In the genomic region with DNA sequence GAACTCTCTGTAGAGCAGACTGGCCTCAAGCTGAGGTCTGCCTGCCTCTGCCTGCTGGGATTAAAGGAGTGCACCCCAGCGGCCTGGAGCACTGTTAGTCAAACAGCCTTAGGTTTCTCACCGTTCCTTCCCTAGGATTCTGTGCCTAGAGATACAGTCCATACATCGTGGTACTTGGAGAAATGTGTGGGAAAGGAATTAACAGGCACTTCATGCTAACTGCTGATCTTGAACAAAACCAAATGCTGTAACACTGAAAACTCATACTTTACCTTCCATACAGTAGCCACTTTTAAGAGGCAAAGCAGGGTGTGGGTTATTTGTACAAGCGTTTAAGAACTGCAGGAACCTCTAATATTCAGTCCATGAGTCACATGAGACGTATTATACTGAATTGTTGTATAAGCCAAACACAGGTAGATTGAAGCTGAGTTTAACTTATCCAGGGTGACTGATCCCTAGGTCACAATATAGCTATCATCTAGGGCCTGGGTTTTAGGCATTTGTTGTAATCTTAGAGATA, we compare ENCODE assay signal across 9 mouse cellular contexts. TPM values are rescaled to one million over a fixed set of nuclear protein-coding genes. Genes with fewer than 3 reads are reported as not detected.
A peak's percentile ranks its signal among the peaks of the same experiment; 100 is the strongest.
DNase-seq lines count a peak whose midpoint lies in the region; ATAC-seq and TF ChIP-seq lines count a peak whose summit lies in the region.
"Had no signal": no experiment of that assay in that cellular context is flagged by ENCODE, and none has a peak within 500 bp of the region (broad histone marks: within the 10 kb centered on the region; RNA-seq: fewer than 3 reads in every experiment).

No protein-coding gene starts in this region.

- no peak for TF ChIP-seq CTCF in lung, embryonic 14.5 days (IDR thresholded peaks at IDR 0.05; ENCODE audit: low read depth)
- TF ChIP-seq CTCF in intestine, postnatal 0 days (IDR thresholded peaks at IDR 0.05; ENCODE audit: low read depth) = no peak

- no peak overlapping the region for H3K27ac ChIP-seq in lung, embryonic 14.5 days (ENCODE audit: low read depth)
- H3K27ac ChIP-seq in embryonic facial prominence, embryonic 13.5 days = no peak overlapping the region
- no peak overlapping the region for H3K27ac ChIP-seq in intestine, postnatal 0 days (ENCODE audit: low read depth, low read length)
- no peak overlapping the region for H3K27ac ChIP-seq in neural tube, embryonic 13.5 days (replicated peaks)

- peak overlapping the region; percentile 84 for H3K4me3 ChIP-seq in lung, embryonic 14.5 days (ENCODE audit: low read depth, low read length)
- peak overlapping the region; percentile 76 for H3K4me3 ChIP-seq in embryonic facial prominence, embryonic 13.5 days
- peak overlapping the region; percentile 92 for H3K4me3 ChIP-seq in intestine, postnatal 0 days (ENCODE audit: low read depth, low read length)
- H3K4me3 ChIP-seq in neural tube, embryonic 13.5 days = peak overlapping the region; percentile 72

- peak overlapping the region; percentile 85 for H3K4me2 ChIP-seq in lung, embryonic 14.5 days
- peak overlapping the region; percentile 78 for H3K4me2 ChIP-seq in embryonic facial prominence, embryonic 13.5 days
- peak overlapping the region; percentile 72 for H3K4me2 ChIP-seq in intestine, postnatal 0 days (replicated peaks; ENCODE audit: low read depth)
- peak overlapping the region; percentile 59 for H3K4me2 ChIP-seq in neural tube, embryonic 13.5 days

- H3K9me3 ChIP-seq in lung, embryonic 14.5 days (ENCODE audit: low read depth, low read length) = no peaks in the 10 kb centered on the region
- H3K9me3 ChIP-seq in embryonic facial prominence, embryonic 13.5 days = no peaks in the 10 kb centered on the region
- no peaks in the 10 kb centered on the region for H3K9me3 ChIP-seq in intestine, postnatal 0 days (ENCODE audit: control insufficient read depth)
- no peaks in the 10 kb centered on the region for H3K9me3 ChIP-seq in neural tube, embryonic 13.5 days

- no peak for DNase-seq in lung, embryonic 14.5 days
- DNase-seq in lung, postnatal 4 days = no peak
- no peak for DNase-seq in thymus, adult 18-20 months
- no peak for DNase-seq in layer of hippocampus, postnatal 10 days (ENCODE audit: low spot score in 2 of 2)
- DNase-seq in urinary bladder, postnatal 14 days (ENCODE audit: low spot score) = no peak
- DNase-seq: gastrocnemius, postnatal 10 days had no signal

- H3K36me3 ChIP-seq in lung, embryonic 14.5 days (ENCODE audit: insufficient read depth) = peaks cover 35% of the 10 kb centered on the region
- peaks cover 24% of the 10 kb centered on the region for H3K36me3 ChIP-seq in embryonic facial prominence, embryonic 13.5 days
- peaks cover 24% of the 10 kb centered on the region for H3K36me3 ChIP-seq in intestine, postnatal 0 days (ENCODE audit: control insufficient read depth, insufficient read depth)
- H3K36me3 ChIP-seq in neural tube, embryonic 13.5 days = peaks cover 22% of the 10 kb centered on the region

- no peaks in the 10 kb centered on the region for H3K27me3 ChIP-seq in lung, embryonic 14.5 days (ENCODE audit: insufficient read depth, low read length)
- H3K27me3 ChIP-seq in embryonic facial prominence, embryonic 13.5 days = no peaks in the 10 kb centered on the region
- no peaks in the 10 kb centered on the region for H3K27me3 ChIP-seq in intestine, postnatal 0 days (replicated peaks; ENCODE audit: control insufficient read depth, insufficient read depth, low read length)
- H3K27me3 ChIP-seq in neural tube, embryonic 13.5 days = no peaks in the 10 kb centered on the region

- H3K4me1 ChIP-seq in lung, embryonic 14.5 days (ENCODE audit: insufficient read depth) = peaks cover 8% of the 10 kb centered on the region; the same call in 1 of the 2 replicates
- H3K4me1 ChIP-seq in embryonic facial prominence, embryonic 13.5 days = peaks cover 28% of the 10 kb centered on the region
- H3K4me1 ChIP-seq in intestine, postnatal 0 days (replicated peaks; ENCODE audit: control insufficient read depth, insufficient read depth, low read length) = no peaks in the 10 kb centered on the region
- H3K4me1 ChIP-seq in neural tube, embryonic 13.5 days (replicated peaks) = peaks cover 31% of the 10 kb centered on the region

- 41% methylated on average over 5 of the region's 5 CpGs for WGBS in lung, embryonic 14.5 days
- 61% methylated on average over 5 of the region's 5 CpGs for WGBS in embryonic facial prominence, embryonic 13.5 days
- WGBS in intestine, postnatal 0 days = 23% methylated on average over 5 of the region's 5 CpGs
- 65% methylated on average over 5 of the region's 5 CpGs for WGBS in neural tube, embryonic 13.5 days

- no peak for ATAC-seq in lung, embryonic 14.5 days (ENCODE audit: insufficient read depth)
- ATAC-seq in embryonic facial prominence, embryonic 13.5 days (ENCODE audit: insufficient number of reproducible peaks, insufficient read depth, low FRiP score, low TSS enrichment, low read depth) = no peak
- no peak for ATAC-seq in intestine, postnatal 0 days
- no peak for ATAC-seq in neural tube, embryonic 13.5 days (ENCODE audit: low read depth)

- H3K9ac ChIP-seq in lung, embryonic 14.5 days = peak overlapping the region; percentile 96
- H3K9ac ChIP-seq in embryonic facial prominence, embryonic 13.5 days = peak overlapping the region; percentile 94
- no peak overlapping the region for H3K9ac ChIP-seq in intestine, postnatal 0 days (ENCODE audit: low read depth, low read length)
- peak overlapping the region; percentile 85 for H3K9ac ChIP-seq in neural tube, embryonic 13.5 days

RNA-seq across cellular contexts. Expression of a gene that starts 2.1 kb away (rescaled TPM):
- 887 and 951 TPM in 2 replicates for polyA plus RNA-seq in lung, embryonic 14.5 days (2014; fragmentation: Nextera tagmentation; extraction: Ambion mirVana)
- 857 and 874 TPM in 2 replicates for polyA plus RNA-seq in embryonic facial prominence, embryonic 13.5 days (2015; fragmentation: Nextera tagmentation; extraction: Ambion mirVana)
- polyA plus RNA-seq in intestine, postnatal 0 days (2015; fragmentation: Nextera tagmentation; extraction: Ambion mirVana) = 1,062 and 1,144 TPM in 2 replicates
- polyA plus RNA-seq in neural tube, embryonic 13.5 days (2015; fragmentation: Nextera tagmentation; extraction: Ambion mirVana) = 547 and 548 TPM in 2 replicates
- total RNA-seq in layer of hippocampus, postnatal 10 days (2021) = 10 to 100 TPM; 41.1 to 64.9 TPM

RNA-seq across cellular contexts. Expression of a gene that starts 2.1 kb away (rescaled TPM):
- 4.2 and 4.8 TPM in 2 replicates for polyA plus RNA-seq in lung, embryonic 14.5 days (2014; fragmentation: Nextera tagmentation; extraction: Ambion mirVana)
- polyA plus RNA-seq in embryonic facial prominence, embryonic 13.5 days (2015; fragmentation: Nextera tagmentation; extraction: Ambion mirVana) = 9.9 and 10.2 TPM in 2 replicates
- polyA plus RNA-seq in intestine, postnatal 0 days (2015; fragmentation: Nextera tagmentation; extraction: Ambion mirVana) = 1.3 and 1.9 TPM in 2 replicates
- polyA plus RNA-seq in neural tube, embryonic 13.5 days (2015; fragmentation: Nextera tagmentation; extraction: Ambion mirVana) = 6.2 and 7.2 TPM in 2 replicates
- 1 to 10 TPM; 3.2 to 3.3 TPM for total RNA-seq in layer of hippocampus, postnatal 10 days (2021)

RNA-seq across cellular contexts. Expression of a gene that starts 19.6 kb away (rescaled TPM):
- 55.7 and 56.1 TPM in 2 replicates for polyA plus RNA-seq in lung, embryonic 14.5 days (2014; fragmentation: Nextera tagmentation; extraction: Ambion mirVana)
- 53.3 and 59.5 TPM in 2 replicates for polyA plus RNA-seq in embryonic facial prominence, embryonic 13.5 days (2015; fragmentation: Nextera tagmentation; extraction: Ambion mirVana)
- 28.1 TPM in 2 replicates for polyA plus RNA-seq in intestine, postnatal 0 days (2015; fragmentation: Nextera tagmentation; extraction: Ambion mirVana)
- polyA plus RNA-seq in neural tube, embryonic 13.5 days (2015; fragmentation: Nextera tagmentation; extraction: Ambion mirVana) = 53.3 and 54.2 TPM in 2 replicates
- total RNA-seq in layer of hippocampus, postnatal 10 days (2021) = 10 to 100 TPM; 17.0 to 18.6 TPM

RNA-seq across cellular contexts. Expression of a gene that starts 52.1 kb away (rescaled TPM):
- polyA plus RNA-seq in lung, embryonic 14.5 days (2014; fragmentation: Nextera tagmentation; extraction: Ambion mirVana) = 8.9 and 10.4 TPM in 2 replicates
- polyA plus RNA-seq in embryonic facial prominence, embryonic 13.5 days (2015; fragmentation: Nextera tagmentation; extraction: Ambion mirVana) = 9.1 and 9.6 TPM in 2 replicates
- 8.1 and 8.3 TPM in 2 replicates for polyA plus RNA-seq in intestine, postnatal 0 days (2015; fragmentation: Nextera tagmentation; extraction: Ambion mirVana)
- polyA plus RNA-seq in neural tube, embryonic 13.5 days (2015; fragmentation: Nextera tagmentation; extraction: Ambion mirVana) = 5.7 and 6.4 TPM in 2 replicates
- 1 to 10 TPM; 6.7 to 8.2 TPM for total RNA-seq in layer of hippocampus, postnatal 10 days (2021)
